Mouse (Mus musculus) B cell, adult 2 months (primary cell): ENCODE results near the gene Lemd1.
A peak's percentile ranks its signal among the peaks of the same experiment; 100 is the strongest.
"Not testable (repeated sequence)": the region's sequence is repeated elsewhere in the genome, so short reads cannot be mapped to it uniquely, and the experiment has no call there.

Source experiments
- DNase-seq, 2 experiments: peaks; one replicate each; pipeline ENCODE4 v3.0.0; 2022

Gene Lemd1

DNA sequence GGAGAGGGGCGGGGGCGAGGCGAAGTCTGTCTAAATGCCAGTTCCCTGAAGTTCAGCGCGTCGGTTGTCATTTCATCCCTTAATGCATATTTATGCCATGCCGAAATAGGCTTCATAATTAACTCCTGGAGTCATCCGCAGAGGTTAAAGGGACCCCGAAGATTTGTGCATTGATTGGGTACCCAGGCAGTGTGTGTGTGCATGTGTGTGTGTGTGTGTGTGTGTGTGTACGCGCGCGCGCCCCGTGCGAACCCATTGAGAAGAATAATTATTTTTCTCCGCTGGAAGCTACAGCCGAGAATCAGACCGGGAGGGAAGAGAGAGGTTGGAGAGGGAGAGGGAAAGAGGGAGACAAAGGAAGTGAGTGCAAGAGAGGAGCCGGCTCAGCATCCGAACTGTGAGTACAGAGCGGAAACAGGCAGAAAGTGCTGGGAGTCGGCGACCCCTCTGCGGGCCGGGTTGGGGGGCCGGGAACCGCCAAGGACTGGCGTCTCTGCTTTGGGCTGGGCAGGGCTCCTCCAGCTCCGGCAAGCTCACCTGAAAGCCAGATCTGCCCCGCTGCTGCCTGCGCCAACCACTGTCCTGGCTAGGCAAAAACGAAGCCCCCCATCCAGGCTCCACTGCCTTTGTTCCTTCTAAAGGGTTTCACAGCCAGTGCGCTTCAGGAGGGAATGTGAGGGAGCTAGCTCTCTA is at the start of gene Lemd1, which contains the start of gene AC124108.1:
Gene Lemd1, plus strand, starts transcription at position 339 of the 693 bp plus-strand sequence.
Gene AC124108.1, plus strand, starts transcription at position 365 of the 693 bp plus-strand sequence.
- DNase-seq: no peak

DNA sequence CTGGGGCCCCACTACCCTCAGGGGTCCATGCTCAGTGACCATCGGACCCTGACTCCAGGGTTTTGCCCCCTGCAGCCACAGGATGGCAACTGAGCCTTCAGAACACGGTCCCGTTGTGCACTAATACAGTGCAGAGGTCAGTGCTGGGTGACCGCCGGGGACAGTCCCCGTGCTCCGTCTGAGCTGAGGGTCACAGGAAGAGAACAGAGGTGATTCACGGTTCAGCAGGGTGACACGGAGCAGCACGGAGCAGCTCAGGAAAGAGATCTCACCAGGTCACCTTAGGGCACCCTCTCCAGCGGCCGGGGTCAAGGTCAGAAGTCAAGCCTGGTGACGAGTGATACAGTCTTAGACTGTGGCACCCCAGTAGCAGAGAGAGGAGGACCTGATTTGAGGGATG is 49.5 kb upstream of the Lemd1 start:
- no peak for DNase-seq

- peak in 1 of 2 experiments; percentile 38 for DNase-seq
Observed at GRCm38 (mm10) chr1:132143079-132143478, 48.2 kb upstream of the Lemd1 start.

DNA sequence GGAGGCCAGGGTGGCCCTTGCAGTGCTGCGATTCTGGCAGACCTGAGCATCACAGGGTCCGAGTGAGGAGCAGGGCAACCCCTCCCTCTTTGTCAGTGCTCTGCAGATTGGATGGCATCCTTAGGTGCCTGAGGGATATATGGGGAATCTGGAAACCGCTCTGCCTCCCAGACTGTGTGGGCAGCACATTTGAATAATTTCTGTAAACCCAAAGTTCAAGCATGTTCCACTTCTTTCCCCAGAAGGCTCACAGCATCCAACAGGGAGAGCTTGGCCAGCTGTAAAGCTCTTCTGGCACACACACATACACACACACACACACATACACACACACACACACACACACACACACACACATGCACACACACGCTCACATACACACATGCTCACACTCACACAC is 47.5 kb upstream of the Lemd1 start:
- DNase-seq: no peak

DNA sequence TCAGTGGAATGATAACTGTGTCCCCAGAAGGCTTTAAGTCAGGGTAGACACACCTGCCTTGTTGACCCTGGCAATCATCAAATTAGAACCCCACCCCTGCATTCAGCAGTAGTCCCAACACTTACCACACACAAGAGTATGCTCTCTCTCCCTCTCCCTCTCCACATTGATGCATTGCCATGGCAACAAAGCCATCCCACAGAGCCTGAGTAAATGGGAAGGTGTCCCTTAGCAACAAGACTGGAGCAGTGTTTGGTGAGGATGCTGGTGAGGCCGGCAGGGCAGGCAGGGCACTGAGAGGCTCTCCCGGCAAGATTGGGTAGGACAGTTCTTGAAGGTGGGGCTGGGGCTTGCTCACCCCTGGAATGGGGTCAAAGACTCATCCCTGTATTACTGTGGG is 47.0 kb upstream of the Lemd1 start:
- DNase-seq: no peak

- no peak for DNase-seq
Observed at GRCm38 (mm10) chr1:132144837-132145236, 46.4 kb upstream of the Lemd1 start.

GRCm38 (mm10) chr1:132145973-132146685 is 45.1 kb upstream of the Lemd1 start:
- DNase-seq: no peak

GRCm38 (mm10) chr1:132149410-132149809 is 41.8 kb upstream of the Lemd1 start:
- DNase-seq: no peak

DNA sequence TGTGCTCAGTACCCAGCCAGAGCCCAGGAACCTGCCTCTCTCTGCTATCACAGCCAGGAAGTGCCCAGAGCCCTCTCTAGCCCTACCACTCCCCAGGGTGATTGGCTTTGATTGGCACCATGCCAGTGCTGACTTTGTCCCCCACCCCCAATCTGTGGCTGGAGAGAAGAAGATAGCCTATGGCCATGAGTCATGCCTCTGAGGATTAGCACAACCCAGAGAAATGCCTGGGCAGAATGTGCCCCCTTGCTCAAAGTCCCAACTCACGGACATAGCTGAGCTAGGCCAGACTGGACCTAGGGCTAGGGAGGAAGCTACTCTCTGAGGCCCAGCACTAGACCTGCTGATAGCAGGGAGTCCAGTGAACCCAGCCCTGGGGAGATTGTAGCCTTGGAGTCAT is 41.1 kb upstream of the Lemd1 start:
- DNase-seq: no peak

- DNase-seq: no peak
Observed at GRCm38 (mm10) chr1:132150817-132151601, 40.2 kb upstream of the Lemd1 start.

- no peak for DNase-seq
Observed at GRCm38 (mm10) chr1:132151908-132152307, 39.3 kb upstream of the Lemd1 start.

DNA sequence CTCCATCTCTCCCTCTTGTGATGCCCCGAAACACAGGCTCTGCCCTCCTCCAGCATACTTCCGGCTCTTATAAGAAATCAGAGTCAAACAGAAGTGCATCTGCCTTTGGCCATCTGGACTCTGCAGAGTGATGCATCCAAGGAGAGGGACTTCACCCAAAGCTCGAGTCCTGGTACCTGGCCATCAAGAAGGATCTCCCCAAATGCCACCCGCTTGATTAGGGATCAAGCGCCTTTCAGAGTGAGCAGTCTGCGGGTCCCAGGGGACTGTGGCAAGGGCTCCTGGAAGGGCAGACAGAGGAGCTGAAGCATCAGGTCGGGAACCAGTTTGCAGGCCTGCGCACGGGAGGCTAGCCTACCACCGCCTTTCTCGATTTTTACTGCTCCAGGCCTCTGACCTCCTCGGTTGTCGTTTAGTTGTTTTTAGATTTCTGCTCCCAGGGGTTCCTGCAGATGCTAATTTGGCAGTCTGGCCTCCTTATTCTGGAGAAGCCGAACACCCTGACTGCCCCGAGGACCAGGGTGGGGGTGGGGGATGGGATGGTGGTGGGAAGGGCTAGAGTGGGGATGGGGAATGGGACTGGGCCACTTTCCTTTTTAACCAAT is 38.0 kb upstream of the Lemd1 start:
- no peak for DNase-seq

- DNase-seq: no peak
Observed at GRCm38 (mm10) chr1:132153691-132154090, 37.5 kb upstream of the Lemd1 start.

- DNase-seq: peak; percentile 84 to 85
Observed at GRCm38 (mm10) chr1:132155737-132156136, 35.5 kb upstream of the Lemd1 start.

DNA sequence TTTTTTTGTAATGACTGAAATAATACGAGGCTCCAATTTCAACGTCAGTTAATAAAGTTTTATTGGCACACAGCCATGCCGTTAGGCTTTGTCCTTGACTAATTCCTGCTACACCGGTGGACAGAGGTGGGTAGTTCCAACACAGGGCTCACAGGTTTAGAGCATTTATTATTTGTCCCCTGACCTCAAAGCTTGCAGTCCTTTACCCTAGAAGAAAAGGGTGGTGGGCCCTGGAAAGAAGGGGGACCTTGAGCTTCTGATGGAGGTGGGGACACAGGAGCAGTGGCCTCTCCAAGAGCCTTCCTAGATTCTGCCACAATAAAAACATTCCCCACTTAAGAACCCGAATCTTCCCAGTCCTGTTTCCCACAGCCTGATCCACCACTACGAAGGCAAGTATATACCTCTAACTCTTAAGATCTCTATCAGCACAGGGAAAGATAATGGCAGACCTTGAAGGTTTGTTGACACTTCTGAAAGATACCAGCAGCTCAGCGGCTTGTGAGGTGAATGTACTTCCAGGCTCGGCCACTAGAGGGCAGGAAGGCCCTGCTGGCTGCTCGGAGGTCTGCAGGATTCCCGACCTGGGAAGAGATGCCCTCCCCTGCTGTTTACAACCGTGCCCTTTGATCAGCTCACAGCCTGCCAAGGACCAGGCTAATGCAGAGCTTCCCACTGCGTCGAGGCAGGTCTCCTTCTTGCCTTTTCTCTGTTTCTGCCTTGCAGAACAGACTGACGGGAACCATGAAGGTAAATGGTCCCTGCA is 34.0 kb upstream of the Lemd1 start:
- peak; percentile 85 for DNase-seq

GRCm38 (mm10) chr1:132157808-132158207 is 33.4 kb upstream of the Lemd1 start:
- DNase-seq: no peak

DNA sequence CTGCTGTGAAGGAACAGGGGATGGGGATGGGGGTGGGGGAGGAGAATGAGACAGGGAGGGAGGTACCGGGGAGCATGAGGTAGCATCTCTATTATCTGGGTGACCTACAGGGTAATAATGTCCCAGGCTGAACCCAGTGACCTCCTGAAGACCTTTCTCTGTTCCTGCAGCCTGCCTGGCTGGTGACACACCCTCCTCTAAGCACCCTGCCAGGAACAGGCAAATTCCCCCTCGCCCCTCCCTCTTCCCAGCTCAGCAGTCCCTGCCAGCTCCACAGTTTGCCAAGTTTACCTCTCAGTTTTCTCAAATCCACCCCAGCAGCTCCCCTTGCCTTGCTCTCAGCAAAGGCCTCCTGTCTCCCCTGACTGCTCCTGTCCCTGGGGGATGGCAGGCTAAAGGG is 32.5 kb upstream of the Lemd1 start:
- DNase-seq: no peak

GRCm38 (mm10) chr1:132159681-132160080 is 31.6 kb upstream of the Lemd1 start:
- no peak for DNase-seq

DNA sequence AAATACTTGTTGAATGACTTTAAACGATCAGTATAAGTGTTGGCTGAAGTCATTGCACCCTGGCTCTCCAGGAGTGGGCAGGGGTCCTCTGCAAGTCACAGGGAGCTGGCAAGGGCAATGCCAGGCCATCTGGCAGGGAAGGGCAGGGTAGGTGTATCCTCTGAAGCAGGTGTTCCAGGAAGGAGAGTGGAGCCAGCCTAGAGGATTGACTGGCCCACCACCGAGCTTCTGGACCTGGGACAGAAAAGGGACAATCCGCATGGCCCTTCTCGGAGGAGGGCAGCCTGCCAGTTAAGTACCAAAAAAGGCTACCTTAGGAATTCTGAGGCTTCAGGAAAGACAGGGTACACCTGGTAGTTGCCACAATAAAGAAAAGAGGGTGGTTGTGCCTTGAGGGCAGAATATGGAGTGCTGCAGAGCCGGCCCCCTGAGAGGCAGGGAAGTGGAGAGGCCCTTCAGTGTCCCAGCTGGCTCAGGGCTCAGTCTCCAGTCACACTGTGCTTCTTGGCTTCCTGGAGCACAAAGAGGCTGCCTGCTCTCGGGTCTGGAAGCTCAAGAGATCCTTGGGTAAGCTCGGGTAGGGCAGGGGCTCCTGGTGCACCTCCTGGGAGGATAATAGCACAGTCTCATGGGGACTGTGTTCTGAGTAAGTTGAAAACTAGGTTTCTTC is 29.9 kb upstream of the Lemd1 start:
- no peak for DNase-seq

DNA sequence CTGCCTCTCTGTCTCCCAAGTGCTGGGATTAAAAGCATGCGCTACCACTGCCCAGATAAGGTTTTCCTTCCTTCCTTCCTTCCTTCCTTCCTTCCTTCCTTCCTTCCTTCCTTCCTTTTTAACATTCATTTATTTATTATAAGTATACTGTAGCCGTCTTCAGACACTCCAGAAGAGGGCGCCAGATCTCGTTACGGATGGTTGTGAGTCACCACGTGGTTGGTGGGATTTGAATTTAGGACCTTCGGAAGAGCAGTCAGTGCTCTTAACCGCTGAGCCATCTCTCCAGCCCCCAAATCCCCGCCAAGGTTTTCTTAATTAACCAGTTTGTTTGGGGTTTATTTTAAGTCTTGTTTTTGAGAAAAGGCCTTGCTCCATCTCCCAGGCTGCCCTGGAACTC is 28.6 kb upstream of the Lemd1 start:
- DNase-seq: not testable (repeated sequence)

- DNase-seq: no peak
Observed at GRCm38 (mm10) chr1:132164780-132165518, 26.3 kb upstream of the Lemd1 start.
